8 mouse cellular contexts compared by ENCODE assay signal in the genomic region with DNA sequence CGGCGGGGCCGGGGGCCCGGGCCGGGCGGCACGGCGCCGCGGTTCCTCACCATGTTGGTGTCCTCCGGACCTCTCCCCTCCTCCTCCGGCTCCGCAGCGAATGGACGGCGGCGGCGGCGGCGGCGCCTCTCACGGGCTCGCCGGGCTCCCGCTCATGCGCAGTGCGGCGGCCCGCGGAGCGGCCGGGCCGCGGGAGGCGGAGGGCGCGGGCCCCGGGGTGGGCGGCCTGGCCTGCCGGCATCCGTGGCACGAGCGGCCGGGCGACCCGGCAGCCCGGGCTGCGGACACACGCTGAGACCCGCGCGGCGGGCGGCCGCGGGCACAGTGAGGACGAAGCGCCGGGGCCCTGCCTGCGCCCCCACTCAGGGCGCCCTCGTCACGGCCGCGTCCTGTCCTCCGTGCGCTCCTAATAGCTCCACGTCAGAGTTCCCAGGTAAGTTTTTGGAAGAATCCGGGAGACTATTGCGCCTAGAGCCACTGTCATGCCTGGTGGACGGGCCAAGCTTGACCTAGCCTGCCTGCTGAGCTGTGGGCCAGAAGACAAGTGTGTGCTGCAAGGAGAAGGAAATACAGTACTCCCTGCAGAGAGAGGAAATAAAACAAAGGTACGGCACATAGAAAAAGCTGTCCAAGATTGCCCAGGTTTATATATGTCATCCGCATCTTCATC. TPM values are rescaled to one million over a fixed set of nuclear protein-coding genes. Genes with fewer than 3 reads are reported as not detected.
DNase-seq lines count a peak whose midpoint lies in the region; ATAC-seq and TF ChIP-seq lines count a peak whose summit lies in the region.

No protein-coding gene starts in this region.

- no peak overlapping the region for H3K27ac ChIP-seq in ES-Bruce4 (ENCODE audit: insufficient read depth, low read length)
- peak overlapping the region; percentile 89 for H3K27ac ChIP-seq in forebrain, embryonic 16.5 days (ENCODE audit: low read length)
- peak overlapping the region; percentile 95 for H3K27ac ChIP-seq in lung, embryonic 15.5 days

- TF ChIP-seq CTCF in ES-Bruce4 (IDR thresholded peaks at IDR 0.05; ENCODE audit: low read depth, low read length): no peak

- ATAC-seq in forebrain, embryonic 16.5 days: peak; percentile 96
- peak; percentile 92 for ATAC-seq in lung, embryonic 15.5 days (ENCODE audit: borderline replicate concordance, extremely low read depth, low FRiP score, low TSS enrichment)
- ATAC-seq in neutrophil, adult 5-6 weeks (ENCODE audit: extremely low read depth, insufficient number of reproducible peaks, low FRiP score, poor library complexity, severe bottlenecking): peak; percentile 53

- H3K4me1 ChIP-seq in ES-Bruce4 (ENCODE audit: control insufficient read depth, insufficient read depth, low read length): no peaks in the 10 kb centered on the region
- peaks cover 25% of the 10 kb centered on the region for H3K4me1 ChIP-seq in forebrain, embryonic 16.5 days (replicated peaks; ENCODE audit: control insufficient read depth, insufficient read depth, low read length)
- H3K4me1 ChIP-seq in lung, embryonic 15.5 days: peaks cover 24% of the 10 kb centered on the region

- under 1% methylated on average over 41 of the region's 73 CpGs for WGBS in forebrain, embryonic 16.5 days
- WGBS in lung, embryonic 15.5 days: 0% methylated on average over 33 of the region's 73 CpGs

- intact Hi-C loops in heart, postnatal 36 days (cut with DNase I): loop anchor here (2.0 kb wide), 2 partner anchors 68 to 178 kb away; a partner anchor contains a TSS

- peak overlapping the region; percentile 93 for H3K4me2 ChIP-seq in forebrain, embryonic 16.5 days (ENCODE audit: low read length)
- H3K4me2 ChIP-seq in lung, embryonic 15.5 days: peak overlapping the region; percentile 79

- peak; percentile 85 for DNase-seq in cerebellum, adult 11-12 months
- DNase-seq in heart, postnatal 36 days: peak; percentile 83 to 89
- DNase-seq in layer of hippocampus, adult 8-10 months (ENCODE audit: low spot score in 2 of 2): peak; percentile 48 to 58
- peak; percentile 80 for DNase-seq in testis, postnatal 14 days (ENCODE audit: low spot score)

- H3K27me3 ChIP-seq in ES-Bruce4 (ENCODE audit: control insufficient read depth, insufficient read depth, low read length, poor library complexity, severe bottlenecking): no peaks in the 10 kb centered on the region
- no peaks in the 10 kb centered on the region for H3K27me3 ChIP-seq in forebrain, embryonic 16.5 days (replicated peaks; ENCODE audit: control insufficient read depth, insufficient read depth, low read length)
- H3K27me3 ChIP-seq in lung, embryonic 15.5 days: no peaks in the 10 kb centered on the region

- H3K36me3 ChIP-seq in ES-Bruce4 (ENCODE audit: control insufficient read depth, insufficient read depth, low read length, poor library complexity, severe bottlenecking): no peaks in the 10 kb centered on the region
- no peaks in the 10 kb centered on the region for H3K36me3 ChIP-seq in forebrain, embryonic 16.5 days (ENCODE audit: control insufficient read depth, insufficient read depth)
- no peaks in the 10 kb centered on the region for H3K36me3 ChIP-seq in lung, embryonic 15.5 days

- H3K9me3 ChIP-seq in ES-Bruce4 (replicated peaks; ENCODE audit: control insufficient read depth, insufficient read depth, low read length, poor library complexity, severe bottlenecking): no peaks in the 10 kb centered on the region
- H3K9me3 ChIP-seq in forebrain, embryonic 16.5 days (ENCODE audit: control insufficient read depth, low read length): no peaks in the 10 kb centered on the region
- no peaks in the 10 kb centered on the region for H3K9me3 ChIP-seq in lung, embryonic 15.5 days

- TF ChIP-seq POLR2A in ES-Bruce4 (IDR thresholded peaks at IDR 0.05; ENCODE audit: insufficient read depth, low read length): no peak

- no peak for TF ChIP-seq EP300 in ES-Bruce4 (IDR thresholded peaks at IDR 0.05; ENCODE audit: insufficient read depth, low read depth, low read length)

- H3K9ac ChIP-seq in ES-Bruce4 (ENCODE audit: low read depth, poor library complexity, severe bottlenecking): peak overlapping the region; percentile 99
- peak overlapping the region; percentile 98 for H3K9ac ChIP-seq in forebrain, embryonic 16.5 days (replicated peaks; ENCODE audit: low read depth, low read length)
- peak overlapping the region; percentile 94 for H3K9ac ChIP-seq in lung, embryonic 15.5 days

- peak overlapping the region; percentile 93 for H3K4me3 ChIP-seq in ES-Bruce4 (ENCODE audit: low read depth, low read length)
- peak overlapping the region; percentile 93 for H3K4me3 ChIP-seq in forebrain, embryonic 16.5 days (replicated peaks; ENCODE audit: low read length)
- H3K4me3 ChIP-seq in lung, embryonic 15.5 days: peak overlapping the region; percentile 87

RNA-seq across cellular contexts. Expression of a gene that starts 4.4 kb away (rescaled TPM):
- 78.8 and 86.1 TPM in 2 replicates for polyA plus RNA-seq in ES-Bruce4 (2011; ENCODE audit: insufficient read depth, insufficient read length, low read depth, missing spikeins)
- 121 and 131 TPM in 2 replicates for polyA plus RNA-seq in forebrain, embryonic 16.5 days (2015; fragmentation: Nextera tagmentation; extraction: Ambion mirVana)
- total RNA-seq in heart, postnatal 36 days (2021): 10 to 100 TPM; 52.6 to 60.9 TPM
- 10 to 100 TPM; 68.4 to 81.5 (median 72.8) TPM for total RNA-seq in layer of hippocampus, adult 8-10 months (2022)
- 99.9 and 103 TPM in 2 replicates for polyA plus RNA-seq in lung, embryonic 15.5 days (2015; fragmentation: Nextera tagmentation; extraction: Ambion mirVana)
- 137 and 142 TPM in 2 replicates for total RNA-seq in neutrophil, adult 5-6 weeks (2017)
